Mouse (Mus musculus): ENCODE measurements around the gene Umad1. TPM values are rescaled to one million over a fixed set of nuclear protein-coding genes. Genes with fewer than 3 reads are reported as not detected.

Gene Umad1
- total RNA-seq, 2 experiments from 2014 or later: 32.3 to 34.7 TPM

DNA sequence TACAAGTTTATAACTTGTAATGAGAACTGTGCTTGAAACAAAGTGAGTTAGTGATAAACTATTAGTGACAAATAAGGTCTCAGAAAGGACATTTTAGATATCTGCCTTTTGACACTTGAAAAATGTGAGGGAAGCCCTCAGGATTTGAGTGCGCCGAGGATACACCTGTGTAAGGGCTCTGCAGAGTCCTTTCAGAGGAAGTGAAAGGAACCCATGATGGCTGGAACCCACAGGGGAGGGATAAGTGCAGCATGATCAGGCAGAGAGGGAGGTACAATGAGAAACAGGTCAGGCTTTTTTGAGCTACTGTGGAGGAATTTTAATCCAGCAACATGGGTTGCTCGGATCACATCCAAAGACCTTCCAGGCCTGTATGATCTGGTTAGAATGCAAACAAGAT is 239.9 kb downstream of the Umad1 start:
- no peak for DNase-seq (ENCODE audit: low spot score in 2 of 2)

DNA sequence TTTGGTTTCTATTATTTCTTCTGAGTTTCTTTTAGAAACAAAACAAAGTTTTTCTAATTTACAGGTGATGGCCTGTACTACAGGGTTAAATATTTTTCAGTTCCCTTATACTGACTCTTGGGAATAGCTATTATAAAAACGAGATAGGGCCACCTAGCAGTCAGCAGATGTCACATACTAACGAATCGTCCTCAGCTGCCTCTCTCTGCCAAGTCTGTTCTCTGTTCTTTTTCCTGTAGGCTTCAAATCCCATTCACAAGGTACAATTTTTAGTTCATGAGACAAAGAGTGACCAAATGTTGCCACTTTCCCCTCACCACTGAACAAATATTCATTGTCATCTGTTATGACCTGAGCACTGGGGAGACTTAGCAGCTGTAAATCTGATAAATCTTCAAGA is 244.9 kb downstream of the Umad1 start:
- DNase-seq (ENCODE audit: low spot score in 2 of 2): no peak

DNA sequence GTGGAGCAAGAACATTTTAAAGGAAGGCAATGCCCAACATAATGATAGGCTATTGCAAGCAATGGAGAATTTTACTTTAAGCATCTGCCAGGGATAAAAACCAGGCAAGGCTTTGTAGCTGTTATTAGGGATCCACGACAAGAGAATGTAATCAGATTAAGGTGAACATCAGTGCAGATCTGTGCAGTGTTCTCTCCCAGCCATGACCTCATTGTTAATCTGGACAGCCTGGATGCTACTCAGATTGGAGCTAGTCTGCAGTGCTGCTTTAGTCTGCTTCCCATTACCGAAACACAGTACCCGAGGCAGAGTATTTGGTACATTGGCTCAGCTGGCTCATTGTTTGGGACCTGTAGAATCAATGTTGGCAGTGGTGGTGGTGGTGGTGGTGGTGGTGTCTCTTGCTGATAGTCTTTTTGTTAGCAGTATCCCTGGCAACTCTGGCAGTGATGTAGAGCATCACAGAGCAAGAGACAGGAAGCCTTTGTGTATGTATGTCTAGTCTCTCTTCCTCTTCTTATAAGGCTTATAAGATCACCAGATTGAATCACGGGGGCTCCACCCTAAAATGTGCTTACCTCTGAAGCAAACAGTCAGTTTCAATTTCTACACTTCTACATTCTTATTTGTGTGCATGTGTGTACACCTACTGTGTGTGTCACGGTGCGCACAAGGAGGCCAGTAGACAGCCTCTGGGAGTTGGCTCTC is 245.6 kb downstream of the Umad1 start:
- peak in 1 of 2 experiments; percentile 8 for DNase-seq (ENCODE audit: low spot score in 2 of 2)

DNA sequence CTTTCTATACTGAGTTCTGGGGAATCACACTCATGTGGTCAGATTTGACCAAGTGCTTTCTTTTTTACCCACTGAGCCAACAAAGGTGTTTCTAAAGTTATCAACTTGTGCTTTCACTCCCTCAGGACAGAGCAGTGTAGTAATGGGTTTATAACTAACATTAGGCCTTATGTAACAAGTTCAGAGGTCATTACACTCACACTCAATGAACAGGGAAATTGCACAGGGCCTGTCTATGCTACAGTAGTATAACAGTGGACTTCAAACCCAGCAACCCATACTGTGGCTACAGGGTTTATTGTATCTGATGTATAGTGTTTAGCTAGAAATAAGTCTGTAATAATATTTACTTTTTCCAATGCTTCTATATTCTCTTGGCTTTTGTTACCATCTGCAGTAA is 247.5 kb downstream of the Umad1 start:
- no peak for DNase-seq (ENCODE audit: low spot score in 2 of 2)

Other genes starting within 250 kb of the Umad1 start
- gene Col28a1, start 66.7 kb upstream of the Umad1 start, total RNA-seq (2021): under 1 TPM; 0.32 to 0.38 TPM
- gene Mios, start 50.1 kb upstream of the Umad1 start, total RNA-seq (2021): 10 to 100 TPM; 22.6 to 23.3 TPM
- gene Rpa3, start 115 bp upstream of the Umad1 start, total RNA-seq (2021): 10 to 100 TPM; 13.1 to 14.3 TPM
- 1 to 10 TPM; 3.4 to 5.7 TPM for gene Gm45062, start 162 bp downstream of the Umad1 start, total RNA-seq (2021)

All from layer of hippocampus, adult 18-20 months (tissue).